Mouse (Mus musculus): ENCODE results near the gene Gm10260. TPM values are rescaled to one million over a fixed set of nuclear protein-coding genes. Genes with fewer than 3 reads are reported as not detected.

The Gm10260 gene
- total RNA-seq (2022), result 100 to 1,000 TPM in 3 of 4 experiments, 10 to 100 TPM in 1; 89.5 to 120 (median 108) TPM

DNA sequence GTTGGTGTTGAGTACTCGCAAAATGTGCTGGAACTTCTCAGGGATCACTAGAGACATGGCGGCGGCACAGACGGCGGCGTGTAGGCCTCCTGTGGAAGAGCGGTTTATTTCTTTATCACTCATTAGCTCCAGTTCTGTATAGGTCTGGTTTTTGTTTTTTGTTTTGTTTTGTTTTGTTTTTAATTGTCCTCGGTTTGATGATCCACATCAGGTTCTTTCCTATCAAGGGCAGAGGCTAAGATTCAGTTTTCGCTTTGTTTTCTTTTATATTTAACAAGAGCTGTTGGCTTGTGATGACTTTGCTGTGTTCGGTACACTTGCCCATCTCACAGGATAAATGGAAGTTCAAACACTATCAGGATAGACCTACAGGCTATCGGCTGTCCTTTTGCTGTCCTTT, at the start of gene Gm10260:
Gm10260 (minus strand) TSS at position 101 of the 400 bp plus-strand sequence.
- DNase-seq (ENCODE audit: low spot score), result no peak

DNA sequence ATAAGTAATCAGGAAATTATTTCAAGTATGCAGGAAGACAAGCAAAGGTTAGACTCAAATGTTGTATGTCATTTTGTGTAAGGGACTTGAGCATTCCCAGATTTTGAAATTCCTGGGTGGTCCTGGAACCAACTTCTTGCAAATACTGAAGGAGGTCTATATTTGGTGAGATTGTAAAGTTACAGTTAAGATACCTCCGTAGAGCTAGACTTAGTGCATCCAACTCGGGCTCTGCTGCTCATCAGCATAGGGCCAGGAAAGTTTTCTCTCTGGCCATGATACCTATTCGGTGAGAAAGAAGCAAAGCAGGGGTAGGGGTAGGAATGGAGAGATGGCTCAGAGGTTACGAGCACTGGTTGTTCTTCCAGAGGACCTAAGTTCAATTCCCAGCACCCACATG, 49.4 kb upstream of the Gm10260 start:
- no peak for DNase-seq (ENCODE audit: low spot score)

DNA sequence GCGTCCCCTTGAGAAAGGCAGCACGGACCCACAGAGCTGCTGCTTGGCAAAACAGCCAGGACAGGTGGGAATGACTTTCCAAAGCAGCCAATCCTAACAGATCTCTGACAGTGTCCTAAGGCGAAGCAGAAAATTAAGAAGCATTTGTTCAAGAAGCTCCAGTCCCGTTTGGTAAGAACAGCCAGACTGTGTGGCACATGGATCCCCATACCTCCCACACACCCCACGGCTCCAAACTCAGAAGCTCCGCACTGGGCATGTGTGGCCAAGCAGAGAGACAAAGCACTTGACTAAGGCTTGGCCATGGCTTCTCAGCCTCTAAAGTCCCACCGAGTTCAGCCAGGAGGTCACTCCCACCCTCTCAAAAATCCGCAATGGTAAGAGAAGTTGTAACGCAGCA, 45.5 kb upstream of the Gm10260 start:
- no peak for DNase-seq (ENCODE audit: low spot score)

DNA sequence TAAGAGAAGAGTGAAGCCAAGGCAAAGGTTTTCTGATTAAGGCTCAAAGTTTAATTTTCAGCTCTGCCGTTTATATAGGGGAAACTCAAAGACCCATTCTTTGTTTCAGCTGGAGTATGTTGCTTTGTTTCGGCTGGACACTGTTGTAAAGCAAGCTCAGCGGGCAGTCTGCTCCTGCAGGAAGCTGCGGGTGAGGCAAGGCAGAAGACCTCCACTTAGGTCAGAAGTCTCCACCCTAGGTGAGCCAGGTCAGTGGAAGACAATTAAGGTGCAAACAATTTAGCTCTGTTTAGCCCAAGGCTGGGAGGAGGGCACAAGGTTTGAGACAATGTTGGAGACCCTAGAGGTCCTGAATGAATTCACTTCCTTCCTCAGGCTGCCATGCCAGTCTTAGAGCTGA, 42.0 kb upstream of the Gm10260 start:
- DNase-seq (ENCODE audit: low spot score), result no peak

DNA sequence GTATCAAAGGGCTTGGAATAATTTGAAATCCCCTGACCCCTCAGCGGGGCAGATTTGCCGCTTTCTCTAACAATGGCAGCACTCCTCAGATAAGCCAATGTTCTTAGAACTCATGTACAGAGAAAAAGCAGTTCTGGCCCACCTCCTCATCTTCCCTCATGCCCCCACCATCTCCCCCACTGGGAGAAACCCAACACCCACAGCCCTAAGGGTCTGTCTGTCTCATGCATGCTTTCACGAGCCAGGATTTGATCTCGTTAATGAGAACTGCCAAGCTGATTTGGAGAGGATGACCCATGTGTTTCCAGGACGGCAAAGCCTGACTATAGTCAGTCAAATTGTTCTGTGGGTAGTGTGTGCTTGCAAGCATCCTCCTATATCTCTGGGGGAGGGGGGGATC, 37.0 kb upstream of the Gm10260 start:
- DNase-seq (ENCODE audit: low spot score), result no peak

DNA sequence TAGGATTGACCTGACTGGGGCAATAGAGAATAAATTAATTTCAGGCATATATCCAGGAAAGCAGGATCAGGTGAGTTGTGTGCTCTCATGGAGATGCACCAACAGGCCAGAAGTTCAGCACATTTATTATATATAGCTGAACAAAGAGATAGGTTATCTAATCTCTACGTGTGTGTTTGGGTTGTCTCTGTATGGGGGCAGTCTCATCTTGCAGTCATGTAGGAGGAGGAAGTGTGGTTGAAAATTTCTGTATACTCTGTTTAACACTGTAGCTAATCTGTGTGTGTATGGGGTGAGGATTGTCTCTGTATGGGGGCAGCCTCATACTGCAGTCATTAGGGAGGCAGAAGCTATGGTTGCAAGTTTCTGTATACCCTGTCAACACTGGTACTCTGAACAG, 34.3 kb upstream of the Gm10260 start:
- no peak for DNase-seq (ENCODE audit: low spot score)

DNA sequence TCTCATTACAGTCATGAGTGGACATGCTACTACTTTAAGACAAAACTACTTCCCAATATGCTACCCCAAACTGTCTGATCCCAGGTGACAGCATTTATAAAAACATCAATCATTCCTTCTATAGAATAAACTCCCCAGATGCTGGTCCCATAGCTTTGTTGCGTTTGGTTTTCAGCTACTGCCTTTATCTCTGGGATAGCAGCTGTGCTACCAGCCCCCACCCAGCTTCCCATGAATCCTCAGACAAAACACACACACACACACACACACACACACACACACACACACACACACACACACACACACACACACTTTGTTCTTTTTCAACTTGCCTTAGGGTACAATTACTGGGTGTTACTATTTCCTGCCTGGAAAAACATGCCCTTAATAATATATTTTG, 33.5 kb upstream of the Gm10260 start:
- no peak for DNase-seq (ENCODE audit: low spot score)

- DNase-seq (ENCODE audit: low spot score), result no peak
These were observed 31.2 kb upstream of the Gm10260 start for GRCm38 (mm10) chr13:97791664-97792063.

DNA sequence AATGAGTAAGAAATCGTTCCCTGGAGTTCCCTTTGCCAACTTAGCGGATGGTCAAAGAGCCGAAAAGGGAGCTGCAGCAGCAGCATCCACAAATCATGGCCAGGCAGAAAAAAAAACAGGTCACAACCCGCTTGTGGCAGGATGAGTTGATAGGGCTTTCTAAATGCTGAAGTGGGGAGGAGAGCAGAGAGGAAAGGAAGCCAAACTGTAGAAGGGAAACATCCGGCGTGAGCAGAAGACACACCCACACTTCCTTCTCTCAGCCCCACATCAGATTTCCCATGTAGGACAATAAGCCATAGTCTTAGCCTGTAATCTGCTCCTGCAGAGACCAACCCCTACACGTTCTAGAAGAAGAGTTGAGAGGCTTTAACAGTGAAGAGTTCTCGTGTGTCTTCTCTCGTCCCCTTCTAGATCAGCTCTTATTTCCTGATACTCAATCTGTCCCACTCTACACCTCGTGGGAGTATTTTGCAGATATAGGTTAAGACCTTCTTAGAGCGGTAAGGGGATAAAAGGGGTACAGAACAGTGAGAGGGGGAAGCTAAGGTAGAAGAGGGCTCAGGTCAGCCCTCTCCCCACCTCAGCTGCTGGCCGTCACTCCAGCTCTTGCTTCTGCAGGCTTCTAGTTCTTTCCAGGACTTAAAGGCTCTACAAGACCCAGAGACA, 29.5 kb upstream of the Gm10260 start:
- no peak for DNase-seq (ENCODE audit: low spot score)

DNA sequence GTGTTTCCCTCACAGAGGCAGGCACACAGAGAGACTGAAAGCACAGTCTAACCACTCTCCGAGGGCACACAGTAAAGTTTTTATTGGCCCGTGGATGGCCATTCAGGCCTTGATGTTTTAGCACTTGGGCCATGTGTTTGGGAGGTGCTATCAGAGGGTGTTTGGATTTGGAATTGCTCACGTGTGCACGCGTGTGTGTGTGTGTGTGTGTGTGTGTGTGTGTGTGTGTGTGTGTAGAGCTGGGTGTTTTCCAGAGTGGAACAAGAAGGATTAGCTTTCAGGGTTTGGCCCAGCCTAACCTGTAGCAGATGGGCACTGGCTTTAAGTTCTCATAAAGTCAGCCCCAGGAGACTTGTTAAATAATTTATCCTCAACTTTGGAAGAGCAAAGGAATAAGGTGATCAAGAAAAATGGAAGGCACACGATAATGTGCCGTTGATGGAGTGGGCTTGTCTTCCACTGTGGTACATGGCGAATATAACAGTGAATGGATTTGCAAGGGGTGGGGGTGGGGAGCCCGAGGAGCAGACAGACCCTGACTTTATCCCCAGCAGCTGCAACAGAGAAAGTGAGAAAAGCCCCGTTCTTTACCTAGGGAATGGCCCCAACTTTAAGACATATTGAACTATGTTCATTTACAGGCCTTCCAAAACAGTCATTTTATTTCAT, 24.9 kb upstream of the Gm10260 start:
- no peak for DNase-seq (ENCODE audit: low spot score)

DNA sequence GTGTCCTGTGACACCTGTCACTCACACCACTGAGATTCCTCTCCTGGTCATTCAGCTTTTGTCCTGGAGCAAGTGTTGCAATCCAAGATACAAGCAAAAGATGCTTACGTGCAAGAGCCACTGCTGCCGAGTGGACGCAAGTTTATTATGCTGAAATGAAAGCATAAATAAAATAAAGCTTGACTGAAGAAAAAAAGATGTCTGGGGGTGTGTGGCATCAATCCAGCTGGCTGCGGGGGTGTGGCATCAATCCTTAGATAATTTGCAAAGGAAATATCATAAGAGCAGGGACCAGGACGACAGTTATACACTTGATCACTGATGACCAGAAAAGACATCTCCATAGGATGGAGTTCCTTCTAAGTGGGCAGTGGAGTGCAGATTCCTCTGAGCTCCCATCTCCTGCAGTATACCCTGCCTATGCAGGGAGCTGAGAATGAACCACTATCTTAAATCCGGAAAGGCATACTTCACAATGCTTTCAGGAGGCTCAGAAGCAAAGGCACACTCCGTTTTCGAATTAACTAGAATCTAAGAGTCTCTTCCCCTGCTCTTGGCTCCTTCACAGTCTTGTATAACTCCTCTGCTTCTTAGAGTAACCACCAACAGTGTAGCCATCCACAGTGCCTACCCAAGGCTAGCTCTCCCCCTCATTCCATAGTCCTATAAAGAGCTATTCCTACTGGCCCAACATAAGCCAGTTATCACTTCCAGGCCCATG, 23.2 kb upstream of the Gm10260 start:
- no peak for DNase-seq (ENCODE audit: low spot score)

- no peak for DNase-seq (ENCODE audit: low spot score)
These were observed 21.6 kb upstream of the Gm10260 start for GRCm38 (mm10) chr13:97782063-97782462.

DNA sequence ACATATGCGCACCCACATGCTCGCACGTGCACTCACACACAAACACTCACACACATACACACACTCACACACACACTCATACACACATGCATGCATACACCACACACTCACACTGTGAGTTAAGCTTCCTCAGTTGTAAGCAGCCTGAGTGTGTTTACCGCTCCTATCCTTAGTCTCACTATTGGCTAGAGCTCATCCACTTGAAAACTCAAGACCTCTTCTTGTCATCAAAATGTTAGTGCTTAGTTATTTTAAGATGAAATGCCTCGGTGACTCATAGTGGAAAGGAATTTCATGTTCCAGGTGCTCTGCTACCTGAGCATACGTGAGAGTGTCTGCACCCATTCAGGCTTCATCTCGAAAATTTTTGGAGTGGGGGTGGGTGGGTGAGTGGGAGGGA, 21.2 kb upstream of the Gm10260 start:
- no peak for DNase-seq (ENCODE audit: low spot score)

GRCm38 (mm10) chr13:97780556-97780955, 20.1 kb upstream of the Gm10260 start:
- DNase-seq (ENCODE audit: low spot score), result no peak

- no peak for DNase-seq (ENCODE audit: low spot score)
These were observed 19.4 kb upstream of the Gm10260 start for GRCm38 (mm10) chr13:97779657-97780445.

DNA sequence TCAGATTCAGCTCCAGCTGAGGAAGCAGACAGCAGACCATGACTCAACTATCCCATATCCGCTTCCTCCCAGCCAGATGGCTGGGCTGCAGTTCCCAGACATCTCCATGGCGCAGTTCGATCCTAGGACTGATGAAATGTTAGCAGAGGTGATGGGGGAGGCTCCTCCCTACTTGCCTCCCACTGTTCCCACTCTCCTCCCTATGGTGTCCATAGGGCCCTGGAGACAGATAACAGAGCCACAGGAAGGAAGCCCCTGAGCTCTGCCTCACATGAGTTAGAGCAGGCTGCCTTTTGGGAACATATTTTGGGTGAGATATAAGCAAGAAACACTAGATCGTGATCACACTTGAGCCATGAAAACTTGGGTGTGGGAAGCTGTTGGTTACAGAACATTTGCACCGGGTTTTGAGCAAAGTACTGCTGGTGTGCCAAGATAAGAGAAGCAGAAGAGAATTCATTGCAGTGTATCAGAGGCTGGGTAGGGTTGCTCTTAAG, 18.3 kb upstream of the Gm10260 start:
- no peak for DNase-seq (ENCODE audit: low spot score)

DNA sequence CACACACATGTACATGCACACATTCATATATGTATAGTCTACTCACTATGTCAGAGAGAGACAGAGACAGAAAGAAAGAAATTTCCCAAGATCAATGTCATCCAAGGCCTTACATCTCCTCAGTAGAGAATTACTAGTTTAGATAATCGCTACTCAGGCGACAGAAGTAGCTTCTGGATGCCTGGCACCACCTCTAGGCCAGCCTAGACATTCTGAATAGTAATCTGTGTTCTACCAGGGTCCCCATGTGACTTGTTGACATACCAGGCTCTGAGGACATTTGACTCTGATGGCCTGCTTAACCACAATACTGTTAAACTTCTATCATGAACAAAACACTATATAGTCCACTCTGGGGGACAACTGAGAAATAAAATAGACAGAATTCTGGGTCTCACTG, 17.2 kb upstream of the Gm10260 start:
- no peak for DNase-seq (ENCODE audit: low spot score)

- peak; percentile 61 for DNase-seq (ENCODE audit: low spot score)
These were observed 16.3 kb upstream of the Gm10260 start for GRCm38 (mm10) chr13:97776702-97777101.

- DNase-seq (ENCODE audit: low spot score), result no peak
These were observed 15.5 kb upstream of the Gm10260 start for GRCm38 (mm10) chr13:97775907-97776306.

GRCm38 (mm10) chr13:97774740-97775425, 14.5 kb upstream of the Gm10260 start:
- DNase-seq (ENCODE audit: low spot score), result peak; percentile 53

- DNase-seq (ENCODE audit: low spot score), result no peak
These were observed 8.8 kb upstream of the Gm10260 start for GRCm38 (mm10) chr13:97769205-97769604.

All from heart, adult 8-10 months (tissue).